Mouse (Mus musculus) urinary bladder, adult 18-20 months (tissue): ENCODE data around the gene Brap.

ENCODE experiments used
- DNase-seq, 2 experiments: peaks; one replicate each; pipeline ENCODE4 v3.0.0; 2022; ENCODE audit warnings: low spot score in 2 of 2, mixed read lengths in 2 of 2

Brap gene

GRCm38 (mm10) chr5:121714928-121715327, 54.6 kb downstream of the Brap start:
- no peak for DNase-seq

GRCm38 (mm10) chr5:121718462-121718861, 58.1 kb downstream of the Brap start:
- no peak for DNase-seq

GRCm38 (mm10) chr5:121720888-121721585, 60.7 kb downstream of the Brap start:
- DNase-seq, result no peak

GRCm38 (mm10) chr5:121721841-121722240, 61.5 kb downstream of the Brap start:
- DNase-seq, result no peak

- no peak for DNase-seq
These were observed 64.3 kb downstream of the Brap start for GRCm38 (mm10) chr5:121724678-121725077.

- no peak for DNase-seq
These were observed 69.7 kb downstream of the Brap start for GRCm38 (mm10) chr5:121730057-121730456.

GRCm38 (mm10) chr5:121736641-121737040, 76.3 kb downstream of the Brap start:
- no peak for DNase-seq
